ENCODE assay signal across 23 mouse cellular contexts in genomic region chr3:67116317-67116716, GRCm38 (mm10).
DNase-seq lines count a peak whose midpoint lies in the region; ATAC-seq and TF ChIP-seq lines count a peak whose summit lies in the region.
"Had no signal": no experiment of that assay in that cellular context is flagged by ENCODE, and none has a peak within 500 bp of the region (broad histone marks: within the 10 kb centered on the region; RNA-seq: fewer than 3 reads in every experiment).

No protein-coding gene starts in this region.

- peak; percentile 40; the same call in 1 of the 2 replicates for ATAC-seq in midbrain, embryonic 11.5 days (ENCODE audit: low FRiP score)
- ATAC-seq in midbrain, postnatal 0 days (ENCODE audit: low FRiP score), result no peak
- peak; percentile 60; the same call in 1 of the 2 replicates for ATAC-seq in midbrain, embryonic 13.5 days
- ATAC-seq: forebrain, embryonic 14.5 days; forebrain, embryonic 16.5 days had no signal

- H3K27me3 ChIP-seq in midbrain, embryonic 11.5 days (ENCODE audit: control insufficient read depth, insufficient read depth, low read length), result no peaks in the 10 kb centered on the region
- no peaks in the 10 kb centered on the region for H3K27me3 ChIP-seq in midbrain, postnatal 0 days (ENCODE audit: insufficient read depth, low read length)
- no peaks in the 10 kb centered on the region for H3K27me3 ChIP-seq in midbrain, embryonic 13.5 days
- H3K27me3 ChIP-seq in midbrain, embryonic 10.5 days (ENCODE audit: low read depth, poor library complexity, severe bottlenecking), result no peaks in the 10 kb centered on the region
- H3K27me3 ChIP-seq: embryonic facial prominence, embryonic 13.5 days; embryonic facial prominence, embryonic 15.5 days; forebrain, embryonic 12.5 days had no signal

- no peak for TF ChIP-seq POLR2A in brain, embryonic 14.5 days (IDR thresholded peaks at IDR 0.05; ENCODE audit: borderline replicate concordance, extremely low read depth, insufficient read depth, insufficient read length, poor library complexity, severe bottlenecking)

- no peak overlapping the region for H3K9ac ChIP-seq in midbrain, embryonic 11.5 days (ENCODE audit: low read length)
- H3K9ac ChIP-seq in midbrain, postnatal 0 days (replicated peaks; ENCODE audit: low read length, poor library complexity, severe bottlenecking), result no peak overlapping the region
- H3K9ac ChIP-seq in midbrain, embryonic 13.5 days (replicated peaks), result no peak overlapping the region
- H3K9ac ChIP-seq: embryonic facial prominence, embryonic 13.5 days; embryonic facial prominence, embryonic 15.5 days; forebrain, embryonic 12.5 days had no signal

- 68% methylated on average over 4 of the region's 4 CpGs for WGBS in midbrain, embryonic 11.5 days
- WGBS in midbrain, postnatal 0 days, result 47% methylated on average over 4 of the region's 4 CpGs
- 37% methylated on average over 4 of the region's 4 CpGs for WGBS in midbrain, embryonic 13.5 days
- 82% methylated on average over 4 of the region's 4 CpGs for WGBS in midbrain, embryonic 10.5 days

- no peaks in the 10 kb centered on the region for H3K9me3 ChIP-seq in midbrain, embryonic 11.5 days (ENCODE audit: control insufficient read depth, low read length)
- H3K9me3 ChIP-seq in midbrain, postnatal 0 days (ENCODE audit: low read length), result no peaks in the 10 kb centered on the region
- no peaks in the 10 kb centered on the region for H3K9me3 ChIP-seq in midbrain, embryonic 13.5 days
- no peaks in the 10 kb centered on the region for H3K9me3 ChIP-seq in midbrain, embryonic 10.5 days (replicated peaks)
- H3K9me3 ChIP-seq: embryonic facial prominence, embryonic 13.5 days; embryonic facial prominence, embryonic 15.5 days; forebrain, embryonic 10.5 days; forebrain, embryonic 12.5 days had no signal

- no peak for DNase-seq in midbrain, embryonic 11.5 days (ENCODE audit: low spot score, missing footprints)
- DNase-seq in midbrain, postnatal 0 days (ENCODE audit: low spot score), result no peak
- DNase-seq in midbrain, embryonic 10.5 days (ENCODE audit: low spot score), result no peak
- DNase-seq in A20 (ENCODE audit: low read depth, low spot score), result peak; percentile 10
- peak; percentile 34 for DNase-seq in brain, embryonic 14.5 days (ENCODE audit: low read depth)
- no peak for DNase-seq in adrenal gland, adult 18-20 months (ENCODE audit: low spot score in 2 of 2)
- DNase-seq: adrenal gland, adult 8-10 months; adrenal gland, postnatal 14 days; adrenal gland, postnatal 36 days; cerebellum, adult 18-20 months; cerebellum, adult 8-10 months; cerebellum, adult 9-11 months; cerebellum, postnatal 14 days; cerebellum, postnatal 36 days; embryo, embryonic 11 days had no signal

- H3K36me3 ChIP-seq in midbrain, embryonic 11.5 days (ENCODE audit: control insufficient read depth, insufficient read depth, low read length), result no peaks in the 10 kb centered on the region
- no peaks in the 10 kb centered on the region for H3K36me3 ChIP-seq in midbrain, postnatal 0 days (ENCODE audit: insufficient read depth, low read length)
- no peaks in the 10 kb centered on the region for H3K36me3 ChIP-seq in midbrain, embryonic 13.5 days
- no peaks in the 10 kb centered on the region for H3K36me3 ChIP-seq in midbrain, embryonic 10.5 days
- H3K36me3 ChIP-seq: embryonic facial prominence, embryonic 13.5 days; embryonic facial prominence, embryonic 15.5 days; forebrain, embryonic 10.5 days; forebrain, embryonic 12.5 days had no signal

- H3K4me2 ChIP-seq in midbrain, embryonic 11.5 days, result no peak overlapping the region
- H3K4me2 ChIP-seq in midbrain, postnatal 0 days (ENCODE audit: low read depth, low read length, poor library complexity, severe bottlenecking), result no peak overlapping the region
- no peak overlapping the region for H3K4me2 ChIP-seq in midbrain, embryonic 13.5 days (replicated peaks)
- H3K4me2 ChIP-seq: embryonic facial prominence, embryonic 13.5 days; embryonic facial prominence, embryonic 15.5 days; forebrain, embryonic 12.5 days had no signal

- no peaks in the 10 kb centered on the region for H3K4me1 ChIP-seq in midbrain, embryonic 11.5 days (ENCODE audit: control insufficient read depth, insufficient read depth, low read length)
- no peaks in the 10 kb centered on the region for H3K4me1 ChIP-seq in midbrain, postnatal 0 days (ENCODE audit: insufficient read depth, low read length)
- H3K4me1 ChIP-seq in midbrain, embryonic 13.5 days (replicated peaks), result peaks cover 7% of the 10 kb centered on the region; the same call in 1 of the 2 replicates
- H3K4me1 ChIP-seq in midbrain, embryonic 10.5 days, result peaks cover 10% of the 10 kb centered on the region
- H3K4me1 ChIP-seq: embryonic facial prominence, embryonic 13.5 days; embryonic facial prominence, embryonic 15.5 days; forebrain, embryonic 10.5 days; forebrain, embryonic 12.5 days had no signal

- H3K4me3 ChIP-seq in midbrain, embryonic 11.5 days (ENCODE audit: low read depth, low read length), result no peak overlapping the region
- no peak overlapping the region for H3K4me3 ChIP-seq in midbrain, postnatal 0 days (ENCODE audit: low read depth, low read length)
- H3K4me3 ChIP-seq in midbrain, embryonic 13.5 days (replicated peaks), result no peak overlapping the region
- H3K4me3 ChIP-seq in midbrain, embryonic 10.5 days, result no peak overlapping the region
- H3K4me3 ChIP-seq: embryonic facial prominence, embryonic 13.5 days; embryonic facial prominence, embryonic 15.5 days; erythroblast, embryonic 14.5 days; forebrain, embryonic 10.5 days; forebrain, embryonic 12.5 days had no signal

- TF ChIP-seq CTCF in midbrain, postnatal 0 days (IDR thresholded peaks at IDR 0.05), result no peak
- TF ChIP-seq CTCF in brain, embryonic 14.5 days (IDR thresholded peaks at IDR 0.05; ENCODE audit: borderline replicate concordance, extremely low read depth, insufficient read depth, insufficient read length), result no peak

- H3K27ac ChIP-seq in midbrain, embryonic 11.5 days (ENCODE audit: low read depth, low read length), result no peak overlapping the region
- H3K27ac ChIP-seq in midbrain, postnatal 0 days (ENCODE audit: low read depth, low read length), result no peak overlapping the region
- no peak overlapping the region for H3K27ac ChIP-seq in midbrain, embryonic 13.5 days
- H3K27ac ChIP-seq in midbrain, embryonic 10.5 days (replicated peaks), result no peak overlapping the region
- H3K27ac ChIP-seq: embryonic facial prominence, embryonic 13.5 days; embryonic facial prominence, embryonic 15.5 days; forebrain, embryonic 10.5 days; forebrain, embryonic 12.5 days had no signal

Comparison
In these comparisons a context has a peak if more than half of its experiments do, and no peak if none do; other contexts are left out.
1. DNase-seq: peak in A20 (single experiment) and brain, embryonic 14.5 days (single experiment); none in midbrain, embryonic 11.5 days (single experiment), midbrain, postnatal 0 days (single experiment), midbrain, embryonic 10.5 days (single experiment) and adrenal gland, adult 18-20 months (0 of 2).